Mouse (Mus musculus) embryonic fibroblast, embryonic 13.5 days (primary cell): ENCODE measurements around the gene Cd300c2.
"Not testable (repeated sequence)": the region's sequence is repeated elsewhere in the genome, so short reads cannot be mapped to it uniquely, and the experiment has no call there.

ENCODE experiments used
- CTCF ChIP-seq: IDR thresholded peaks from 2 replicates; pipeline ENCODE4 v1.5.1; 2011; ENCODE audit warnings: mild to moderate bottlenecking, control low read depth, low read length, moderate library complexity, borderline replicate concordance; ENCODE audit not compliant: insufficient read depth
- POLR2A ChIP-seq: IDR thresholded peaks from 2 replicates; pipeline ENCODE4 v1.6.1; 2011; ENCODE audit warnings: low read depth, mild to moderate bottlenecking, control low read depth, low read length, moderate library complexity

GRCm38 (mm10) chr11:115037669-115038068, 36.0 kb upstream of the Cd300c2 start, which contains the start of gene Cd300ld5:
- not testable (repeated sequence) for TF ChIP-seq CTCF, POLR2A
